Mouse (Mus musculus) left cerebral cortex, adult 18-20 months (tissue): ENCODE results near the gene Phox2a. TPM values are rescaled to one million over a fixed set of nuclear protein-coding genes. Genes with fewer than 3 reads are reported as not detected.

Experiments used
- total RNA-seq, 2 experiments: library from RNA; stranded (reverse); gene quantifications; 2 replicates each; pipeline ENCODE4 v1.2.3; 2021

Phox2a gene
- total RNA-seq, 2 experiments from 2014 or later: 0.51 to 0.68 TPM

Other genes with a start within 250 kb of the Phox2a start
- gene Art2b, start 232.7 kb upstream of the Phox2a start, total RNA-seq: not detected
- gene Clpb, start 154.7 kb upstream of the Phox2a start, total RNA-seq: 10 to 100 TPM; 55.8 to 57.3 TPM
- 10 to 100 TPM; 28.7 to 31.4 TPM for gene Inppl1, start 19.9 kb downstream of the Phox2a start, total RNA-seq
- under 1 TPM in 1 of 2 experiments, not detected in 1; 0.54 TPM for gene Folr2, start 38.9 kb downstream of the Phox2a start, total RNA-seq
- gene Anapc15, start 45.4 kb downstream of the Phox2a start, total RNA-seq: 10 to 100 TPM; 27.2 to 34.1 TPM
- gene Folr1, start 52.5 kb downstream of the Phox2a start, total RNA-seq: not detected
- gene Lamtor1, start 87.6 kb downstream of the Phox2a start, total RNA-seq: 10 to 100 TPM; 82.6 to 87.9 TPM
- not detected for gene Tomt, start 88.0 kb downstream of the Phox2a start, total RNA-seq
- 1 to 10 TPM; 5.4 to 5.5 TPM for gene Lrrc51, start 115.6 kb downstream of the Phox2a start, total RNA-seq
- 100 to 1,000 TPM in 1 of 2 experiments, 10 to 100 TPM in 1; 93.8 to 106 TPM for gene Numa1, start 115.8 kb downstream of the Phox2a start, total RNA-seq
- gene Il18bp, start 200.4 kb downstream of the Phox2a start, total RNA-seq: 1 to 10 TPM; 6.6 to 6.8 TPM
- 10 to 100 TPM; 46.0 to 46.6 TPM for gene Rnf121, start 247.2 kb downstream of the Phox2a start, total RNA-seq
- gene Xndc1, start 247.2 kb downstream of the Phox2a start, total RNA-seq: 10 to 100 TPM; 20.5 to 26.6 TPM
- gene Xntrpc, start 247.4 kb downstream of the Phox2a start, total RNA-seq: 1 to 10 TPM; 2.4 to 2.5 TPM